Mouse (Mus musculus) hindbrain, postnatal 0 days (tissue): ENCODE results near the gene Taok1. TPM values are rescaled to one million over a fixed set of nuclear protein-coding genes. Genes with fewer than 3 reads are reported as not detected.

Source experiments
- ATAC-seq: fragments of 200-750 bp; cut with Nextera tagmentation; 2 replicates; pipeline ENCODE4 v1.8.0; 2017; ENCODE audit warnings: mild to moderate bottlenecking, moderate TSS enrichment, moderate library complexity
- DNase-seq: peaks from one replicate; pipeline ENCODE4 v3.0.0-alpha.2; 2015; ENCODE audit warnings: low spot score
- H3K27ac ChIP-seq: fragments of 300-500 bp; sonication (generic); 2 replicates; pipeline ENCODE4 v1.5.1; 2014; ENCODE audit warnings: mild to moderate bottlenecking
- H3K27me3 ChIP-seq: fragments of 300-500 bp; sonication (generic); 2 replicates; pipeline ENCODE4 v1.6.1; 2014; ENCODE audit warnings: low read length, mixed read lengths; ENCODE audit not compliant: insufficient read depth
- H3K36me3 ChIP-seq: fragments of 300-500 bp; sonication (generic); 2 replicates; pipeline ENCODE4 v1.6.1; 2014; ENCODE audit warnings: low read length, mixed read lengths; ENCODE audit not compliant: insufficient read depth
- H3K4me1 ChIP-seq: fragments of 300-500 bp; sonication (generic); 2 replicates; pipeline ENCODE4 v1.6.1; 2014; ENCODE audit warnings: antibody characterized with exemption, low read length, mixed read lengths; ENCODE audit not compliant: insufficient read depth
- H3K4me2 ChIP-seq: fragments of 300-500 bp; sonication (generic); 2 replicates; pipeline ENCODE4 v1.6.1; 2014; ENCODE audit warnings: low read depth, mild to moderate bottlenecking, low read length, moderate library complexity, mixed read lengths
- H3K4me3 ChIP-seq: fragments of 300-500 bp; sonication (generic); 2 replicates; pipeline ENCODE4 v1.5.1; 2014; ENCODE audit warnings: low read length
- H3K9ac ChIP-seq: fragments of 300-500 bp; sonication (generic); replicated peaks from 2 replicates; pipeline ENCODE4 v1.6.1; 2014; ENCODE audit warnings: mild to moderate bottlenecking, low read length, moderate library complexity, mixed read lengths
- H3K9me3 ChIP-seq: fragments of 300-500 bp; sonication (generic); 2 replicates; pipeline ENCODE4 v1.6.1; 2016; ENCODE audit warnings: low read length, mixed read lengths
- CTCF ChIP-seq: IDR thresholded peaks from 2 replicates; pipeline ENCODE4 v1.5.1; 2016; ENCODE audit warnings: antibody characterized with exemption, control low read depth, low read depth
- WGBS: fragments of 180-500 bp; shearing (Covaris S2); extraction: QIAGEN DNeasy Blood & Tissue Kit; methylation state at CpG from one replicate; pipeline ENCODE4 v1.1.7; 2014; 5-methylcytosine and 5-hydroxymethylcytosine counted together
- polyA plus RNA-seq: library from polyadenylated mRNA; unstranded; fragments of >200 nt; fragmentation: Nextera tagmentation; extraction: Ambion mirVana; gene quantifications from 2 replicates; pipeline ENCODE4 v1.2.1, GENCODE M21; 2015
- total RNA-seq: library from RNA; depleted of rRNA; stranded (reverse); fragments of >200 nt; gene quantifications from 2 replicates; pipeline ENCODE4 v1.2.3, GENCODE M21; 2014

Gene Taok1
- total and polyA plus RNA-seq, 2 experiments from 2014 or later: 27.1 to 50.6 TPM

GRCm38 (mm10) chr11:77498261-77499139, 109.1 kb downstream of the Taok1 start:
- Histone ChIP-seq H3K36me3 (peaks cover 19% of the 10 kb centered on the region), H3K9me3 (no peaks in the 10 kb centered on the region), H3K27ac (peak overlapping the region; percentile 54), H3K4me2 (no peak overlapping the region), H3K4me1 (peaks cover 25% of the 10 kb centered on the region), H3K27me3 (no peaks in the 10 kb centered on the region), H3K9ac (0 out of 2 replicates have a peak overlapping the region, but pooled peaks have one; percentile 13), H3K4me3 (no peak overlapping the region)
- 60% methylated on average over 12 of the region's 12 CpGs for WGBS
- ATAC-seq (no peak), DNase-seq (no peak)
- no peak for TF ChIP-seq CTCF

GRCm38 (mm10) chr11:77497851-77498250, 109.8 kb downstream of the Taok1 start:
- DNase-seq (no peak), ATAC-seq (no peak)
- Histone ChIP-seq H3K27ac (peak overlapping the region; percentile 54), H3K9me3 (no peaks in the 10 kb centered on the region), H3K27me3 (no peaks in the 10 kb centered on the region), H3K4me1 (peaks cover 25% of the 10 kb centered on the region), H3K4me3 (no peak overlapping the region), H3K4me2 (no peak overlapping the region), H3K36me3 (peaks cover 13% of the 10 kb centered on the region), H3K9ac (0 out of 2 replicates have a peak overlapping the region, but pooled peaks have one; percentile 13)
- 38% methylated on average over 4 of the region's 4 CpGs for WGBS
- no peak for TF ChIP-seq CTCF

- Histone ChIP-seq H3K4me3 (no peak overlapping the region), H3K4me2 (no peak overlapping the region), H3K36me3 (peaks cover 10% of the 10 kb centered on the region), H3K27ac (peak overlapping the region; percentile 54), H3K9ac (no peak overlapping the region), H3K27me3 (no peaks in the 10 kb centered on the region), H3K9me3 (no peaks in the 10 kb centered on the region), H3K4me1 (peaks cover 29% of the 10 kb centered on the region)
- 23% methylated on average over 6 of the region's 6 CpGs for WGBS
- DNase-seq: peak; percentile 53
- peak; percentile 48 for TF ChIP-seq CTCF
- ATAC-seq: no peak
Observed at GRCm38 (mm10) chr11:77497341-77497756, 110.3 kb downstream of the Taok1 start.

GRCm38 (mm10) chr11:77495507-77495906, 112.1 kb downstream of the Taok1 start:
- Histone ChIP-seq H3K27me3 (no peaks in the 10 kb centered on the region), H3K27ac (no peak overlapping the region), H3K9ac (peak overlapping the region; percentile 97; the same call in 1 of the 2 replicates), H3K36me3 (peaks cover 10% of the 10 kb centered on the region), H3K4me1 (peaks cover 36% of the 10 kb centered on the region), H3K4me2 (no peak overlapping the region), H3K4me3 (no peak overlapping the region), H3K9me3 (no peaks in the 10 kb centered on the region)
- DNase-seq (no peak), ATAC-seq (no peak)
- no peak for TF ChIP-seq CTCF

DNA sequence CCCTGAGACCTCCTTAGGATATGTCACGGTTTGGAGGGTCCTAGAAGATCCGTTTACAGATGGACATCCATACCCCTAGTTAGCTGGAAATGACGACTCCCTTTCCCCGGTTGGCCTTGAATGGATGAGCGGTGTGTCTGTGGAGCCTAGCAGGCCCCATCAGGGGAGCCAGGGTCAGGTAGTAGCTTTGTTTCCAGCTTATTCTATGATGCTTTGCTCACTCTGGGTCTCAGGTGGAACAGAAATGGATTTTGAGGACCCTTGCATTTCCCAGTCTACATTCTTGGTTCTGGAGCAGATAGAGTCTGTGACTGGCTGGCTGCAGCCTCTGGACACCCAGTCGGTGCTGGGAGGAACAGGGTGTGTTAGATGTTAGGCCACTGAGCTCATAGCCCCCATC, 112.8 kb downstream of the Taok1 start:
- Histone ChIP-seq H3K4me3 (peak overlapping the region; percentile 93), H3K27ac (peak overlapping the region; percentile 95; the same call in 1 of the 2 replicates), H3K36me3 (peaks cover 6% of the 10 kb centered on the region), H3K4me2 (peak overlapping the region; percentile 94), H3K9me3 (no peaks in the 10 kb centered on the region), H3K4me1 (peaks cover 35% of the 10 kb centered on the region), H3K27me3 (no peaks in the 10 kb centered on the region), H3K9ac (peak overlapping the region; percentile 97; the same call in 1 of the 2 replicates)
- DNase-seq (no peak), ATAC-seq (no peak)
- no peak for TF ChIP-seq CTCF
- 73% methylated on average over 6 of the region's 6 CpGs for WGBS

- Histone ChIP-seq H3K9ac (peak overlapping the region; percentile 97), H3K36me3 (peaks cover 1% of the 10 kb centered on the region), H3K27ac (peak overlapping the region; percentile 95), H3K4me1 (peaks cover 35% of the 10 kb centered on the region), H3K4me3 (peak overlapping the region; percentile 93), H3K9me3 (no peaks in the 10 kb centered on the region), H3K4me2 (peak overlapping the region; percentile 94), H3K27me3 (no peaks in the 10 kb centered on the region)
- ATAC-seq (no peak), DNase-seq (no peak)
- no peak for TF ChIP-seq CTCF
- 28% methylated on average over 4 of the region's 4 CpGs for WGBS
Observed at GRCm38 (mm10) chr11:77494344-77494676, 113.3 kb downstream of the Taok1 start.
